9 mouse cellular contexts compared by ENCODE assay signal in genomic region chr15:27770513-27771196, GRCm38 (mm10).
DNase-seq lines count a peak whose midpoint lies in the region; ATAC-seq and TF ChIP-seq lines count a peak whose summit lies in the region.
"Had no signal": no experiment of that assay in that cellular context is flagged by ENCODE, and none has a peak within 500 bp of the region (broad histone marks: within the 10 kb centered on the region; RNA-seq: fewer than 3 reads in every experiment).

No protein-coding gene starts in this region.

- intact Hi-C loops in gastrocnemius, adult 2 months (cut with DNase I) = no loop called here

- ATAC-seq in midbrain, embryonic 16.5 days = no peak
- no peak for ATAC-seq in midbrain, embryonic 15.5 days (replicated peaks)
- 0 out of 2 replicates have a peak, but pooled peaks have one; percentile 23 for ATAC-seq in hindbrain, embryonic 15.5 days (ENCODE audit: low FRiP score, low read depth)
- ATAC-seq in granulocyte monocyte progenitor cell, adult 5-6 weeks (replicated peaks; ENCODE audit: poor library complexity, severe bottlenecking) = no peak

- WGBS in midbrain, embryonic 16.5 days = 64% methylated on average over 12 of the region's 12 CpGs
- WGBS in midbrain, embryonic 15.5 days = 55% methylated on average over 12 of the region's 12 CpGs
- WGBS in hindbrain, embryonic 15.5 days = 61% methylated on average over 12 of the region's 12 CpGs

- no peaks in the 10 kb centered on the region for H3K9me3 ChIP-seq in midbrain, embryonic 16.5 days (replicated peaks; ENCODE audit: control insufficient read depth, low read length, poor library complexity, severe bottlenecking)
- no peaks in the 10 kb centered on the region for H3K9me3 ChIP-seq in midbrain, embryonic 15.5 days
- no peaks in the 10 kb centered on the region for H3K9me3 ChIP-seq in hindbrain, embryonic 15.5 days

- no peak for TF ChIP-seq CTCF in gastrocnemius, adult 2 months (IDR thresholded peaks at IDR 0.05)

- H3K4me1 ChIP-seq in midbrain, embryonic 16.5 days (ENCODE audit: control insufficient read depth, insufficient read depth, low read length) = peaks cover 6% of the 10 kb centered on the region; the same call in 1 of the 2 replicates
- no peaks in the 10 kb centered on the region for H3K4me1 ChIP-seq in midbrain, embryonic 15.5 days
- peaks cover 21% of the 10 kb centered on the region for H3K4me1 ChIP-seq in hindbrain, embryonic 15.5 days (replicated peaks)

- H3K4me3 ChIP-seq in gastrocnemius, adult 2 months = no peak overlapping the region
- H3K4me3 ChIP-seq in midbrain, embryonic 16.5 days (ENCODE audit: low read depth, low read length) = no peak overlapping the region
- H3K4me3 ChIP-seq in midbrain, embryonic 15.5 days = no peak overlapping the region
- H3K4me3 ChIP-seq in hindbrain, embryonic 15.5 days = no peak overlapping the region

- H3K9ac ChIP-seq in midbrain, embryonic 16.5 days (ENCODE audit: low read depth, low read length) = no peak overlapping the region
- H3K9ac ChIP-seq in midbrain, embryonic 15.5 days = no peak overlapping the region
- H3K9ac ChIP-seq in hindbrain, embryonic 15.5 days = no peak overlapping the region

- H3K4me2 ChIP-seq in midbrain, embryonic 16.5 days (ENCODE audit: low read length) = no peak overlapping the region
- H3K4me2 ChIP-seq in midbrain, embryonic 15.5 days = no peak overlapping the region
- H3K4me2 ChIP-seq in hindbrain, embryonic 15.5 days = no peak overlapping the region

- no peaks in the 10 kb centered on the region for H3K27me3 ChIP-seq in midbrain, embryonic 16.5 days (ENCODE audit: control insufficient read depth, insufficient read depth, low read depth, low read length)
- no peaks in the 10 kb centered on the region for H3K27me3 ChIP-seq in midbrain, embryonic 15.5 days (replicated peaks)
- no peaks in the 10 kb centered on the region for H3K27me3 ChIP-seq in hindbrain, embryonic 15.5 days

- DNase-seq in gastrocnemius, adult 2 months = no peak
- DNase-seq in gastrocnemius, postnatal 10 days = no peak
- DNase-seq in retina, postnatal 7 days (ENCODE audit: low read depth, low spot score) = peak; percentile 54
- DNase-seq in urinary bladder, postnatal 36 days (ENCODE audit: low spot score in 2 of 2) = no peak
- DNase-seq: cerebellum, adult 2 months had no signal

- peaks cover 25% of the 10 kb centered on the region for H3K36me3 ChIP-seq in midbrain, embryonic 16.5 days (ENCODE audit: control insufficient read depth, insufficient read depth, low read length)
- peaks cover 18% of the 10 kb centered on the region for H3K36me3 ChIP-seq in midbrain, embryonic 15.5 days (replicated peaks)
- peaks cover 52% of the 10 kb centered on the region for H3K36me3 ChIP-seq in hindbrain, embryonic 15.5 days

- peak overlapping the region; percentile 64; the same call in 1 of the 2 replicates for H3K27ac ChIP-seq in gastrocnemius, adult 2 months
- peak overlapping the region; percentile 9; the same call in 1 of the 2 replicates for H3K27ac ChIP-seq in midbrain, embryonic 16.5 days (ENCODE audit: low read length)
- H3K27ac ChIP-seq in midbrain, embryonic 15.5 days = no peak overlapping the region
- peak overlapping the region; percentile 21; the same call in 1 of the 2 replicates for H3K27ac ChIP-seq in hindbrain, embryonic 15.5 days (replicated peaks)
